Mouse (Mus musculus) c-Kit-positive CD71-positive TER-119-positive erythroid progenitor cells, embryonic 14.5 days (primary cell): ENCODE measurements around the gene Sqstm1.
A peak's percentile ranks its signal among the peaks of the same experiment; 100 is the strongest.

Experiments
- DNase-seq: peaks from one replicate; pipeline ENCODE4 v3.0.0-alpha.2; 2013; ENCODE audit warnings: low spot score

Gene Sqstm1

DNA sequence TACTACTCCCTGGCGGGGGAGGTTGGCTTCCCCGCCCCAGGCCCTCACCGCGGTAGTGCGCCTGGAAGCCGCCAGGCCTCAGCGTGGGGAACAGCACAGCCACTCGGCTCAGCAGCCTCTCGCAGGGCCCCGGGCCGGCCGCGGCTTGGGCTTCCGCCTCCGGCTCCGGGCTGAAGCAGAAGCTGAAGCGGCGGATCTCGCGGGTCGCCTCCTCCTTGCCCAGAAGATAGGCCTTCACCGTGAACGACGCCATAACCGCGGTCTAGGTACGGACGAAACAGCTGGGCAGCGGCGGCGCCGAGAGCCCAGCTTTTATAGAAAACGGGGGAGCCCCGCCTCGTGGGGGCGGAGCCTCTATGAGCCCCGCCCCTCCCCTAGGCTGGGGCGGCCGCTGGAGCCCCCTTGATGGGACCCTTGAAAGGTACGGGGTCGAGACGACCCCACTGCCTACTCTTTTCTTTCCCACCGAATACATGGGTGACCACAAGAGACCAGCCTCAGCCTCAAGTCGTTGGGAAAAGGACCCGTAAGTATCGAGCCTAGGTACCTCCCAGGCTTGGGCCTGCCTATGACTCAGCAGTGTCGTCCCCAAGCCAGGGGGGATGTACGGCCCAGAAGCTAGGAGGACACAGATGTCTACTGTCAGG is at the start of gene Sqstm1, which contains the start of gene Mgat4b:
Gene Sqstm1 (minus strand): TSS at position 323 of the 647 bp plus-strand sequence.
Gene Mgat4b (plus strand): TSS at position 386 of the 647 bp plus-strand sequence.
- peak; percentile 79 for DNase-seq

DNA sequence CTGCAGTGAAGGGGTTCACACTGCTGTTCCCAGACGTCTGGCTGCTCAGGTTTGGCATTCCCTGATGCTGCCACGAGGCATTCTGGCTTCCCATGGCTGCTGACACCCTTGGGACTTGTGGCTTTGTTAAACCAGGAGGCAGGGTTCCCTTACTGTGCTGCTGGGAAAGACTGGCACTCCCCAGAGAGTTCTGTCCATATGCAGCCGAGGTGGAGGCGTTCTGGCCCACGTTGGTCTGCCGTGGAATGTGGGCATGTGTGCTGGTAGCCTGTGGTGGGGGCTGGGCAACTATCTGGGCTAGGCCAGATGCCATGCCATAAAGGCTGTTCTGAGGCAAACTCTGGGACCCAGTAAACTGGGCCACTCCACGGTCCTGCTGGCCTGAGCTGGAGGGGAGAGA is 47.7 kb upstream of the Sqstm1 start:
- no peak for DNase-seq

DNA sequence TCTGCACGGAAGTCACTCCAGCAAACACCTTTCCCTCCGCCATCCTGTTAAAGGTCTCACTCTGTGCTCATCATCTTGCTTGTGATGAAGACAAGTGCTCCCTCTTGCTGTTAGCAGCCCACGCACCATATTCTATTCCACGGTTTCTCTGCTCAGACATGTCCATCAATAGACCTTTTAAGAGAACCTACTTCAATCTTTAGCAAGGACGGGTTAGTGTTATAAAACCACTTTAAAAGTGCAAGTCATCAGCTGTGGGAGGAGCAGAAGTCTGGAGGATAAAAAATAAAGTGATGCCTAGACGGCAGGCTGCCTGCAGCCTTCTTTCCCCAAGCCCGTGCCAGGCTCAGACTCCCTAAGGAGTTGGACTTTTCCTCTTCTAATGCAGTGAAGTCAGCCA is 46.0 kb upstream of the Sqstm1 start:
- DNase-seq, result no peak

DNA sequence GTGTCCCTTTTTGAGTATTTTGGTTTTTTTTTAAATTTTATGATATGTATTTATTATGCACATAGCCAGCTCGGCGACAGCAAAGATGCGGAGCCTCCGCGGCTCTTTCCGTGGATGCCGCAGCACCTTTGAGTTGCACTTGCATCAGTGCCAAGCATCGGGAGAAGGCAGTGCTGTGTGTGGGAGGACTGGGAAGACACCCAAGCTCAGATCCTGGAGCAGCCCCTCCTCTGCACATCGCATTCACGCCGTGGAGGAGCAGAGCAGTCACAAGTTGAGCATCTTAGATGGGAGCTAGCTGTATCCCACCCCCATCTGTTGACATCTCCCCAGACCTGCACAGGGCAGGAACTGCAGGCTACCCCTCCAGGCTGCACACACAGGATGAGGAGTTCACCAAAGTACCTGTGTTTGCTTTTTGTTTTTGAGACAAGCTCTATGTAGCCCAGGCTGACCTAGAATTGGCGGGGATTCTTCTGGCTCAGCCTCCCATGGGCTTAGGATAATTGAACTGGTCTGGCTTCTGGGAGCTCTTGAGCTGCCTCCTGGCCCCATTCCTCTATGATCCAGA is 43.5 kb upstream of the Sqstm1 start:
- no peak for DNase-seq

DNA sequence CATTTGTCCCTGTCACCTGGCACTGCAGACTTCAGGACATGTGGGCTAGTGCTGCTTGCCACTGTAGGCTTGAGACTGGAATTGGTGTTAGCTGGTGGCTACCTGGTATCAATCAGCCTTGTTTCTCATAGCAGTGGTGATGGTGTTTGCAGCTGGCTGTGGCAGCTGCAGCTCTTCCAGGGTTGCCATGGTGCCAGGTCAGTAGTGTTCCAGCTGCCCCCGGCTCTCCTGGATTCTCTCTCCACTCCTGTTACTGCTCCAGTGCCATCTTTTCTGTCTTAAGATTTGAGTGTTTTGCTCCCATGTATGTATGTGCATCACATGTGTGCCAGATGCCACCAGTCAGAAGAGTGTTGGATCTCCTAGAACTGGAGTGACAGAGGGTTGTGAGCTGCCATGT is 42.8 kb upstream of the Sqstm1 start:
- no peak for DNase-seq

GRCm38 (mm10) chr11:50252684-50253265 is 42.1 kb upstream of the Sqstm1 start:
- no peak for DNase-seq

DNA sequence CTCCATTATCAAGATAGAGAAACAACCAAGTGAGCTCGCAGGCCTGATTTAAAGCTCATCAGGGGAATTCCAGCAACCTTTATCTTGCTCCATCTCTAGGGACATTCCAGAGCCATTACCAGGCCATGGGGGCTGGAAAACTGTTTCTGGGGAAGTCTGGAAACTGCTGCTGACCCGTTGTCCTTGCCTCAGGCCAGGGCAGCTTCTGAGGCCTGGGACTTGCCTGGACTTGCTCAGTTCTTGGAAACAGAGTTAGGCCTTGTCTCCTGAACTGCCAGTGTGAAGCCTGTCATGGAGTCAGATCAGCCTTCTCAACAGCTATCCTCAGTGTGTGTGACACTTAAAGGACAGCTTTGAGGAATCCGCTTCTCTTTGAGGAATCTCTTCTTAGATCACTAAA is 41.5 kb upstream of the Sqstm1 start:
- DNase-seq, result no peak

DNA sequence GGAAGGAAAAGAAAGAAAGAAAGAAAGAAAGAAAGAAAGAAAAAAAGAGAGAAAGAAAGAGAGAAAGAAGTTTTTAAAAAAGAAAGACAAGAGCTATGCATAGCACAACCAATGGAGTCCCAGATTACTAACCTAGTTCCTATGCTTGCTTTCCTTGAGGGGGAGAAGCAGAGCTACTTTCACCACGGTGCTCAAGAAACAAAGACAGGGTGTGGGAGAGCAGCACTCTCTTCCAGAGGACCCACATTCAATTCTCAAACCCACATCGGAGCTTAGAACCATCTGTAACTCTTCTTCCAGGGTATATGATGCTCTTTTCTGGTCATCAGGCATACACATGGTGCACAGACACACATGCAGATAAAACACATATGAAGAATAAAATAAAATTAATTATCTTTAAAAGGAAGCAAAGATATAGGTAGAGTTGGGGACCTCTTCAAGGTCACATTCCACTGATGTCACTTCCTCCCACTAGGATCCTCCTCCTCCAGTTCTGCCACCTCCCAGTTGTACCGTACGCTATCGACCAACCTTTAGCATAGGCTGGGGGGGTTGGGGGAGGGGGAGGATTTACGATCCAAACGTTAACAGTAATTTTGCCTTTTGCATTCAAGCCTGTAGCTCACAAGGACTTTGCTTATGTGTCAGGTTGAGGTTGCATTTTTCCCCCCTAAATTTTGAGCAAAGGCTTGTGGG is 38.0 kb upstream of the Sqstm1 start:
- DNase-seq, result no peak

GRCm38 (mm10) chr11:50245269-50245668 is 34.6 kb upstream of the Sqstm1 start:
- no peak for DNase-seq

- DNase-seq, result no peak
Measured at GRCm38 (mm10) chr11:50243926-50244325, 33.3 kb upstream of the Sqstm1 start.

GRCm38 (mm10) chr11:50240235-50240911 is 29.7 kb upstream of the Sqstm1 start:
- no peak for DNase-seq

GRCm38 (mm10) chr11:50238821-50239791 is 28.5 kb upstream of the Sqstm1 start:
- no peak for DNase-seq

- DNase-seq, result peak; percentile 49
Measured at GRCm38 (mm10) chr11:50238324-50238723, 27.7 kb upstream of the Sqstm1 start, which contains the start of gene Ltc4s. TSS of gene Ltc4s (minus strand) at chr11:50238616.

GRCm38 (mm10) chr11:50236937-50237835 is 26.6 kb upstream of the Sqstm1 start:
- DNase-seq, result no peak

- DNase-seq, result peak; percentile 88
Measured at GRCm38 (mm10) chr11:50236540-50236936, 25.9 kb upstream of the Sqstm1 start.

DNA sequence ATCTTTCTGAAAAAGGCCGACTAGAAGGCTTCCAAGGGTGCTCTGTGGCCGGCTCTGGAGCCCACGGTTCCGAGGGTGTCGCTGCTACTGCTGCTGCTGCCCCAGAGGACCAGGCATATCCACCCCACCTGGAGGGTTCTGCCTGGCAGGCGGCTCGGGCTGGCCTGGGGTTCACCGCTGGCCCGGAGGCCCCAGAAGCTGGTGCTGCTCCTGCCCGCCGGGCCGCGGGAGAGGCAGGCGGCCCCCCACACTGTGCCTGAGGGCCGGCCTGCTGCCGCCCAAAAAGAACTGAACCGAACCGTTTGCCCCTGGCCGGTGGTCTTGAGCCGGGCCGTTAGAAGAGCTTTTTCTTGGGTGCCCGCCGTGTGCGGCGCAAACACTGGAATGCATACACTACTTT is 24.0 kb upstream of the Sqstm1 start:
- no peak for DNase-seq

DNA sequence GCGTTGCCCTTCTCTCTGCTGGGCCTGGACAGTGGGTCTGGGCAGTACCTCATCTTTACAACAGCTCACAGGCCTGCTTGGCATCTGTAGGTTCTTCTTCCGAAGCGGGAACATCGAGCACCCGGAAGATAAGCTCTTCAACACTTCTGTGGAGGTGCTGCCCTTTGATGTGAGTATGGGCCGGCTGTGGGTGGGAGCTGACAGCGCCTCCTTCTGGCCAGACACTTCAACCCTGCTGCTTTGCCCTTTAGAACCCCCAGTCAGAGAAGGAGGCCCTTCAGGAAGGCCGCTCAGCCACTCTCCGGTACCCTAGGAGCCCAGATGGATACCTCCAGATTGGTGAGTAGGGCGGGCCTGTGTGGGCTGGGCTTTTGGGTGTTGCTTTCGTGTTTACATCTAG is 23.4 kb upstream of the Sqstm1 start:
- DNase-seq, result no peak

- no peak for DNase-seq
Measured at GRCm38 (mm10) chr11:50233022-50233421, 22.4 kb upstream of the Sqstm1 start.

DNA sequence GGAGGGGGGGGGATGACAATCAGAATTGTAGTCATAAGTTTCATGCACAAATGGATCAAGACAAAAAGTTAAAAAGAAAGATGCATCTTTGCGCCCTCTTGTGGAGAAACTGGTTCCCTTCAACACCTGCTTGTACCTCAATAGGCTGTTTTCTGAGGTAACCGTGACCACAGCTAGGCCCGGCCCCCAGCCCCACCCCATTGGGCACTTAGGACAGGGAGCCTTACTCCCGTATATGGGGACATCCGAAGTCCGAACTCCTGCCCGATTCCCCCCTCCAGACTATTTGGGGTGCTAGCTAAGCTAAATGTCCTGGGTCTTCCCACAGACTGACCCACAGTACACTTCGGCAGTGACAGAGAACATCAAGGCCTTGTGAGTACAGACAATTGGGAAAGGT is 20.8 kb upstream of the Sqstm1 start:
- peak; percentile 78 for DNase-seq
